Mouse (Mus musculus): ENCODE data around the gene Sprr2d. TPM values are rescaled to one million over a fixed set of nuclear protein-coding genes. Genes with fewer than 3 reads are reported as not detected.

The Sprr2d gene
- not detected in 2 replicates for polyA plus RNA-seq (2014; fragmentation: Nextera tagmentation; extraction: Ambion mirVana)

GRCm38 (mm10) chr3:92338840-92339239 lies at the start of gene Sprr2d:
Gene Sprr2d, plus strand, starts transcription at chr3:92339140.
- Histone ChIP-seq H3K27ac (ENCODE audit: low read depth, low read length) (no peak within 1 kb of the TSS), H3K9ac (ENCODE audit: low read length) (no peak within 1 kb of the TSS), H3K9me3 (replicated peaks; ENCODE audit: control insufficient read depth, low read length) (no peaks in the 10 kb centered on the region), H3K4me3 (ENCODE audit: low read depth, low read length) (no peak within 1 kb of the TSS), H3K36me3 (ENCODE audit: control insufficient read depth, insufficient read depth, low read length) (no peaks in the 10 kb centered on the region), H3K4me2 (ENCODE audit: low read length) (no peak within 1 kb of the TSS), H3K27me3 (replicated peaks; ENCODE audit: control insufficient read depth, insufficient read depth, low read length) (no peaks in the 10 kb centered on the region), H3K4me1 (ENCODE audit: control insufficient read depth, insufficient read depth, low read length) (no peaks in the 10 kb centered on the region)
- no peak for DNase-seq (ENCODE audit: low spot score)
- 91% methylated on average over 5 of the region's 5 CpGs for WGBS
- ATAC-seq = no peak

DNA sequence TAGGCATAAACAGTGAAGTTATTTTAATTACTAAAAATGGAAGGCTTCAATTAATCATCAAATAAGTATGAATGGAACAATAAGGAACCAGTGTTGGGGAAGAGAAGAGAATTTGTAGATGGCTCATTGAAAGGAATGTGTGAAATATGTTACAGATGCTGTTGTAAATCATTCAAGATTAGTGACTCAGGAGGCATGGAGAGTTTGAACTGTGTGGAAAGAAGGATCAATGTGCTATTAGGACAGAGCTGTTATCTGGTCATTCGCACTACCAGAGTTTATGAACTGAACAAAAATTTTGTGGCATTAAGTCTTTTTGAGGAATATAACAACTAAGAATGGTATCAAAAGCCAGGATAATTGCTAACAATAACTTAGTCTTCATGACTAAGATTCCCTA lies 31.5 kb upstream of the Sprr2d start:
- no peaks in the 10 kb centered on the region for H3K4me1 ChIP-seq (ENCODE audit: control insufficient read depth, insufficient read depth, low read length)
- no peaks in the 10 kb centered on the region for H3K36me3 ChIP-seq (ENCODE audit: control insufficient read depth, insufficient read depth, low read length)
- H3K27me3 ChIP-seq (replicated peaks; ENCODE audit: control insufficient read depth, insufficient read depth, low read length) = no peaks in the 10 kb centered on the region
- no peaks in the 10 kb centered on the region for H3K9me3 ChIP-seq (replicated peaks; ENCODE audit: control insufficient read depth, low read length)
- no peak overlapping the region for H3K27ac ChIP-seq (ENCODE audit: low read depth, low read length)
- ATAC-seq (no peak), DNase-seq (ENCODE audit: low spot score) (no peak)
- H3K4me2 ChIP-seq (ENCODE audit: low read length) = no peak overlapping the region
- WGBS = 93% methylated on average over 1 of the region's 1 CpGs
- no peak overlapping the region for H3K9ac ChIP-seq (ENCODE audit: low read length)
- H3K4me3 ChIP-seq (ENCODE audit: low read depth, low read length) = no peak overlapping the region

GRCm38 (mm10) chr3:92316320-92316719 lies 22.6 kb upstream of the Sprr2d start, which contains the start of gene Sprr2b:
Gene Sprr2b, plus strand, starts transcription at chr3:92316620.
- WGBS = 66% methylated on average over 2 of the region's 2 CpGs
- no peak for ATAC-seq
- no peak within 1 kb of the TSS for H3K4me2 ChIP-seq (ENCODE audit: low read length)
- no peak for DNase-seq (ENCODE audit: low spot score)
- H3K36me3 ChIP-seq (ENCODE audit: control insufficient read depth, insufficient read depth, low read length) = no peaks in the 10 kb centered on the region
- no peak within 1 kb of the TSS for H3K27ac ChIP-seq (ENCODE audit: low read depth, low read length)
- no peaks in the 10 kb centered on the region for H3K27me3 ChIP-seq (replicated peaks; ENCODE audit: control insufficient read depth, insufficient read depth, low read length)
- no peaks in the 10 kb centered on the region for H3K4me1 ChIP-seq (ENCODE audit: control insufficient read depth, insufficient read depth, low read length)
- H3K9ac ChIP-seq (ENCODE audit: low read length) = no peak within 1 kb of the TSS
- H3K9me3 ChIP-seq (replicated peaks; ENCODE audit: control insufficient read depth, low read length) = no peaks in the 10 kb centered on the region
- H3K4me3 ChIP-seq (ENCODE audit: low read depth, low read length) = no peak within 1 kb of the TSS

DNA sequence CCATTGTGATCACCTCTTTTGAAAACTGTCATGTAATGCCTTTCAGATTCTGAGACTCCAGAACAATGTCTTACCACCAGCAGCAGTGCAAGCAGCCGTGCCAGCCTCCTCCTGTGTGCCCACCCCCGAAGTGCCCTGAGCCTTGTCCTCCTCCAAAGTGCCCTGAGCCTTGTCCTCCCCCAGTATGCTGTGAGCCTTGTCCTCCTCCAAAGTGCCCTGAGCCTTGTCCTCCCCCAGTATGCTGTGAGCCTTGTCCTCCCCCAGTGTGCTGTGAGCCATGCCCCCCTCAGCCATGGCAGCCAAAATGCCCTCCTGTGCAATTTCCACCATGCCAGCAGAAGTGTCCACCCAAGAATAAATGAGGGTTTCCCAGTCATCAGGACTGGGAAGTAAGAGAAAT lies 21.6 kb upstream of the Sprr2d start:
- no peak overlapping the region for H3K4me2 ChIP-seq (ENCODE audit: low read length)
- H3K27me3 ChIP-seq (replicated peaks; ENCODE audit: control insufficient read depth, insufficient read depth, low read length) = no peaks in the 10 kb centered on the region
- ATAC-seq = no peak
- no peaks in the 10 kb centered on the region for H3K36me3 ChIP-seq (ENCODE audit: control insufficient read depth, insufficient read depth, low read length)
- H3K9me3 ChIP-seq (replicated peaks; ENCODE audit: control insufficient read depth, low read length) = no peaks in the 10 kb centered on the region
- no peak overlapping the region for H3K4me3 ChIP-seq (ENCODE audit: low read depth, low read length)
- H3K9ac ChIP-seq (ENCODE audit: low read length) = no peak overlapping the region
- DNase-seq (ENCODE audit: low spot score) = no peak
- H3K27ac ChIP-seq (ENCODE audit: low read depth, low read length) = no peak overlapping the region
- no peaks in the 10 kb centered on the region for H3K4me1 ChIP-seq (ENCODE audit: control insufficient read depth, insufficient read depth, low read length)
- 64% methylated on average over 2 of the region's 2 CpGs for WGBS

GRCm38 (mm10) chr3:92336278-92336677 lies 2.7 kb upstream of the Sprr2d start:
- no peak overlapping the region for H3K4me2 ChIP-seq (ENCODE audit: low read length)
- no peak for ATAC-seq

GRCm38 (mm10) chr3:92351843-92352242 lies 12.9 kb downstream of the Sprr2d start, which contains the start of gene Sprr2e:
Gene Sprr2e, plus strand, starts transcription at chr3:92352143.
- H3K9me3 ChIP-seq (replicated peaks; ENCODE audit: control insufficient read depth, low read length) = no peaks in the 10 kb centered on the region
- 83% methylated on average over 2 of the region's 2 CpGs for WGBS

More at GRCm38 (mm10) chr3:92336278-92336677, 2.7 kb upstream of the Sprr2d start:
- Histone ChIP-seq H3K4me1 (ENCODE audit: control insufficient read depth, insufficient read depth, low read length) (no peaks in the 10 kb centered on the region), H3K9ac (ENCODE audit: low read length) (no peak overlapping the region), H3K9me3 (replicated peaks; ENCODE audit: control insufficient read depth, low read length) (no peaks in the 10 kb centered on the region), H3K27ac (ENCODE audit: low read depth, low read length) (no peak overlapping the region), H3K36me3 (ENCODE audit: control insufficient read depth, insufficient read depth, low read length) (no peaks in the 10 kb centered on the region), H3K4me3 (ENCODE audit: low read depth, low read length) (no peak overlapping the region), H3K27me3 (replicated peaks; ENCODE audit: control insufficient read depth, insufficient read depth, low read length) (no peaks in the 10 kb centered on the region)
- 90% methylated on average over 1 of the region's 1 CpGs for WGBS
- no peak for DNase-seq (ENCODE audit: low spot score)

DNA sequence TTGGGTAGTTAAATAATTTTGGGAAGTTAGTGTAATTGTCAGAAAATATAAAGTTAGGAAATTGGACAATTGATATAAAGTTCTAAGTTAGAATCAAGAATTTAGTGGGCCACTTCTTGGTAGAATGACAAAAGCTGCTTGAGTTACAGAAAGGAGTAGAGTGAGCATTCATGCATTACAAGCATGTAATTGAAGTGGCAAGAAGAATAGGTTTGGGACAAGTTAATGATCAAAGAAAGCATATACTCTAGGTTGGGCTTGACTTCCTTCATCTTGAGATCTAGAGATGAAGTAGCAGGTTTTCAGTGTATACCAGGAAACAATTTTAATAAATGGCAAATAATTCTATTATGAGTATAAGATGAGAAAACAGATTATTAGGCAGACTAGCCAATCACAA lies 22.7 kb downstream of the Sprr2d start:
- H3K4me1 ChIP-seq (ENCODE audit: control insufficient read depth, insufficient read depth, low read length) = no peaks in the 10 kb centered on the region
- no peaks in the 10 kb centered on the region for H3K36me3 ChIP-seq (ENCODE audit: control insufficient read depth, insufficient read depth, low read length)
- DNase-seq (ENCODE audit: low spot score) (no peak), ATAC-seq (no peak)
- no peaks in the 10 kb centered on the region for H3K27me3 ChIP-seq (replicated peaks; ENCODE audit: control insufficient read depth, insufficient read depth, low read length)
- no peak overlapping the region for H3K27ac ChIP-seq (ENCODE audit: low read depth, low read length)
- no peak overlapping the region for H3K4me2 ChIP-seq (ENCODE audit: low read length)
- no peak overlapping the region for H3K4me3 ChIP-seq (ENCODE audit: low read depth, low read length)
- no peaks in the 10 kb centered on the region for H3K9me3 ChIP-seq (replicated peaks; ENCODE audit: control insufficient read depth, low read length)
- no peak overlapping the region for H3K9ac ChIP-seq (ENCODE audit: low read length)

More at GRCm38 (mm10) chr3:92351843-92352242, 12.9 kb downstream of the Sprr2d start, which contains the start of gene Sprr2e:
- Histone ChIP-seq H3K27ac (ENCODE audit: low read depth, low read length) (no peak within 1 kb of the TSS), H3K4me1 (ENCODE audit: control insufficient read depth, insufficient read depth, low read length) (no peaks in the 10 kb centered on the region), H3K27me3 (replicated peaks; ENCODE audit: control insufficient read depth, insufficient read depth, low read length) (no peaks in the 10 kb centered on the region), H3K4me3 (ENCODE audit: low read depth, low read length) (no peak within 1 kb of the TSS), H3K36me3 (ENCODE audit: control insufficient read depth, insufficient read depth, low read length) (no peaks in the 10 kb centered on the region), H3K9ac (ENCODE audit: low read length) (no peak within 1 kb of the TSS), H3K4me2 (ENCODE audit: low read length) (no peak within 1 kb of the TSS)
- ATAC-seq = no peak
- no peak for DNase-seq (ENCODE audit: low spot score)

DNA sequence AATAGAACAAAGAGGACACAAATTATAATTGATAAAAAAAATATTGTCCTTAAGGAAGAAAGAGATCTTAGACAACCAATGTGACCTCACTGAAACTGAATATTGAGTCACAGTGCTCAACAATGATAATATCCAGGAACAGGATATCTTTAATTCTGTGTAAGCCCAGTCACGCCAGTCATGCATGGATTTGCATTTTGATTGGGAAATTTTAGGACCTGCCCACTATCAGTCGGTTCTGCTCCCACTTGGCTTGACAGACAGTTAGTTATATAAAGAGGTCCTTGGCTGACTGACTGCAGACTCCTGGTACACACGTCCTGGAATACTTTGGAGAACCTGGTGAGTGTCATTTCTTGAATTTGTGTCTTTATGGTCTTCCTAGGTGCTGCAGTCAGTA lies 25.9 kb downstream of the Sprr2d start, which contains the start of gene Sprr2f:
TSS of gene Sprr2f (plus strand) at position 301 of the 400 bp plus-strand sequence.
- no peak within 1 kb of the TSS for H3K27ac ChIP-seq (ENCODE audit: low read depth, low read length)
- no peak within 1 kb of the TSS for H3K9ac ChIP-seq (ENCODE audit: low read length)
- H3K4me2 ChIP-seq (ENCODE audit: low read length) = no peak within 1 kb of the TSS
- no peaks in the 10 kb centered on the region for H3K27me3 ChIP-seq (replicated peaks; ENCODE audit: control insufficient read depth, insufficient read depth, low read length)
- H3K4me3 ChIP-seq (ENCODE audit: low read depth, low read length) = no peak within 1 kb of the TSS
- no peaks in the 10 kb centered on the region for H3K36me3 ChIP-seq (ENCODE audit: control insufficient read depth, insufficient read depth, low read length)
- H3K9me3 ChIP-seq (replicated peaks; ENCODE audit: control insufficient read depth, low read length) = no peaks in the 10 kb centered on the region
- 75% methylated on average over 3 of the region's 3 CpGs for WGBS
- no peaks in the 10 kb centered on the region for H3K4me1 ChIP-seq (ENCODE audit: control insufficient read depth, insufficient read depth, low read length)
- ATAC-seq = no peak
- no peak for DNase-seq (ENCODE audit: low spot score)

GRCm38 (mm10) chr3:92373613-92374012 lies 34.7 kb downstream of the Sprr2d start:
- no peaks in the 10 kb centered on the region for H3K36me3 ChIP-seq (ENCODE audit: control insufficient read depth, insufficient read depth, low read length)

More at GRCm38 (mm10) chr3:92373613-92374012, 34.7 kb downstream of the Sprr2d start:
- H3K9ac ChIP-seq (ENCODE audit: low read length) = no peak overlapping the region
- no peaks in the 10 kb centered on the region for H3K4me1 ChIP-seq (ENCODE audit: control insufficient read depth, insufficient read depth, low read length)
- DNase-seq (ENCODE audit: low spot score) (no peak), ATAC-seq (no peak)
- no peak overlapping the region for H3K4me2 ChIP-seq (ENCODE audit: low read length)
- 80% methylated on average over 2 of the region's 2 CpGs for WGBS
- H3K27ac ChIP-seq (ENCODE audit: low read depth, low read length) = no peak overlapping the region
- H3K9me3 ChIP-seq (replicated peaks; ENCODE audit: control insufficient read depth, low read length) = no peaks in the 10 kb centered on the region
- H3K27me3 ChIP-seq (replicated peaks; ENCODE audit: control insufficient read depth, insufficient read depth, low read length) = no peaks in the 10 kb centered on the region
- no peak overlapping the region for H3K4me3 ChIP-seq (ENCODE audit: low read depth, low read length)

Measured in forebrain, embryonic 14.5 days (tissue).